Mouse (Mus musculus): ENCODE results near the gene Spib.
A peak's percentile ranks its signal among the peaks of the same experiment; 100 is the strongest.

Gene Spib

DNA sequence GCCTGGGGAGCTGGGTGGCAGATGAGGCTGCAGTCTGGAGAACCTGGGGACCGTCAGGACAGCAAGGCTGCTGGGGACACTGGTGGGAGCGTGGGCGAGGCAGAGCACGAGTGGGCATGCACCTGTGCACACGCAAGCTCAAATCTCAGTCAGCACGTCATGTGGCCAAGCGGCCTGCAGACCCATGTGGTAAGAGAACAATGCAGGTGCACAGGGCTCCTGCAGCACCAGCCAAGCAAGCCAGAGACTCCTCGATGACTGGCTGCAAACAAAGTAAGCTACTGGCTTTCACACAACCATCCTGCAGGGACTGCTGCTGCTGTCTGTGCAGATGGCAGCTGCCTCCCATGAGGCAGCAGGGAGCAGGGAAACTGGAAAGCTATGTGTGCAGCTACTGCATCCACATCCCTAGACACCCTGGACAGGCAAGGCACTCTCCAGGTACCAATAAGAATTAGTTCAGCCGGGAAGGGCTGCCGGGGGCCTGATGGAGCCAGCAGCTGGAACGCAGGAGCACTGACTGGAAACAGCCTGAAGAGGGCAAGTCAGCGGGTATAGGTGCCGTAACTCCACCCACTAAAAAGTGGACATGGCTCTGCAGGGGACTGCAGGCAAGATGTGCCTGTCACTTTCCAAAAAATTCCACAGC lies 44.8 kb downstream of the Spib start:
- no peak for DNase-seq (ENCODE audit: low spot score)

- DNase-seq (ENCODE audit: low spot score) = no peak
These were observed 46.2 kb downstream of the Spib start for GRCm38 (mm10) chr7:44485572-44486195.

- DNase-seq (ENCODE audit: low spot score) = peak; percentile 90
These were observed 46.9 kb downstream of the Spib start for GRCm38 (mm10) chr7:44484841-44485571.

DNA sequence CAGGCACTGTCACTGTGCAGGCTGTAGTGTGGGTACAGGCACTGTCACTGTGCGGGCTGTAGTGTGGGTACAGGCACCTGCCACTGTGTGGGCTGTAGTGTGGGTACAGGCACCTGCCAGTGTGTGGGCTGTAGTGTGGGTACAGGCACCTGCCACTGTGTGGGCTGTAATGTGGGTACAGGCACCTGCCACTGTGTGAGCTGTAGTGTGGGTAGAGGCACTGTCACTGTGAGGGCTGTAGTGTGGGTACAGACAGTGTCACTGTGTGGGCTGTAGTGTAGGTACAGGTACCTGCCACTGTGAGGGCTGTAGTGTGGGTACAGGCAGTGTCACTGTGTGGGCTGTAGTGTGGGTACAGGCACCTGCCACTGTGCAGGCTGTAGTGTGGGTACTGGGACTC lies 47.8 kb downstream of the Spib start:
- DNase-seq (ENCODE audit: low spot score) = no peak

DNA sequence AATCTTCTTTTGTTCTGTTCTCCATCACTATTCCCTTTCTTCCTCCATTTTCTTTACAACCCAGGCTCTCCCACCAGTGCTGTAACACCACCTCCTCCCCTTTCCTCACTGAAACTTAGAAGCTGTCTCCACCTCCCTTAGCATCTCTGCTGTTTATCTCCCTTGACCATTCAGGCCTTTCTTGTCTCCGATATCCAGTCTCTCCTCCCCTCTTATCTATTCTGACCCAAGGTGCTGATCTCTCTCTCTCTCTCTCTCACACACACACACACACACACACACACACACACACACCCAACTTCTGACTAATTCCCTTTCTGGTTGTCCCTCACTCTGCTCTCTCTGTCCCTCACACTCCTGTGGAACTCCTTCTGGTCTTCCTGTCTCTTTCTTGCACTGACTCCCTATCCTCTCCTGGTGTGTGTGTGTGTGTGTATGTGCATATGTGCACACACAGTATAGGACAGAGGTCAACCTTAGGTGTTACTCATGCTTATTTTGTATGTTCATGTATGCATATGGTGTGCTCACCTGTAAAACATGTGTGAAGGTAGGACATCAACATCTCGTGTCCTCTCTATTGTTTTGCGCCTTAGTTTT lies 48.9 kb downstream of the Spib start:
- no peak for DNase-seq (ENCODE audit: low spot score)
